Mouse (Mus musculus) forebrain, embryonic 16.5 days (tissue): Measurements from ENCODE around the gene Unc80. TPM values are rescaled to one million over a fixed set of nuclear protein-coding genes. Genes with fewer than 3 reads are reported as not detected.

Experiments
- ATAC-seq: fragments of 200-750 bp; cut with Nextera tagmentation; 2 replicates; pipeline ENCODE4 v1.8.0; 2017; ENCODE audit warnings: mild to moderate bottlenecking, moderate library complexity
- H3K27ac ChIP-seq: fragments of 300-500 bp; sonication (generic); 2 replicates; pipeline ENCODE4 v1.5.1; 2014; ENCODE audit warnings: low read length, control low read depth
- H3K27me3 ChIP-seq: fragments of 300-500 bp; sonication (generic); replicated peaks from 2 replicates; pipeline ENCODE4 v1.6.1; 2014; ENCODE audit warnings: low read length; ENCODE audit not compliant: control insufficient read depth, insufficient read depth
- H3K36me3 ChIP-seq: fragments of 300-500 bp; sonication (generic); 2 replicates; pipeline ENCODE4 v1.6.1; 2014; ENCODE audit not compliant: control insufficient read depth, insufficient read depth
- H3K4me1 ChIP-seq: fragments of 300-500 bp; sonication (generic); replicated peaks from 2 replicates; pipeline ENCODE4 v1.6.1; 2014; ENCODE audit warnings: low read length; ENCODE audit not compliant: control insufficient read depth, insufficient read depth
- H3K4me2 ChIP-seq: fragments of 300-500 bp; sonication (generic); 2 replicates; pipeline ENCODE4 v1.6.1; 2014; ENCODE audit warnings: mild to moderate bottlenecking, low read length, control low read depth
- H3K4me3 ChIP-seq: fragments of 300-500 bp; sonication (generic); replicated peaks from 2 replicates; pipeline ENCODE4 v1.5.1; 2014; ENCODE audit warnings: mild to moderate bottlenecking, low read length, control low read depth
- H3K9ac ChIP-seq: fragments of 300-500 bp; sonication (generic); replicated peaks from 2 replicates; pipeline ENCODE4 v1.6.1; 2014; ENCODE audit warnings: low read depth, low read length, control low read depth
- H3K9me3 ChIP-seq: fragments of 300-500 bp; sonication (generic); 2 replicates; pipeline ENCODE4 v1.6.1; 2016; ENCODE audit warnings: low read length; ENCODE audit not compliant: control insufficient read depth
- WGBS: fragments of 180-500 bp; shearing (Covaris S2); extraction: QIAGEN DNeasy Blood & Tissue Kit; methylation state at CpG from one replicate; pipeline ENCODE4 v1.1.7; 2014; 5-methylcytosine and 5-hydroxymethylcytosine counted together
- polyA plus RNA-seq: library from polyadenylated mRNA; unstranded; fragments of >200 nt; fragmentation: Nextera tagmentation; extraction: Ambion mirVana; gene quantifications from 2 replicates; pipeline ENCODE4 v1.2.1, GENCODE M21; 2015

The Unc80 gene
- polyA plus RNA-seq, 1 experiment from 2014 or later: 4.6 TPM

GRCm38 (mm10) chr1:66459394-66459793 lies 8.8 kb upstream of the Unc80 start:
- Histone ChIP-seq H3K9ac (no peak overlapping the region), H3K36me3 (no peaks in the 10 kb centered on the region)

GRCm38 (mm10) chr1:66460850-66461249 lies 7.3 kb upstream of the Unc80 start:
- H3K36me3 ChIP-seq: no peaks in the 10 kb centered on the region
- H3K27ac ChIP-seq: no peak overlapping the region
- no peaks in the 10 kb centered on the region for H3K9me3 ChIP-seq
- whole genome bisulfite sequencing: 73% methylated on average over 4 of the region's 4 CpGs
- H3K4me1 ChIP-seq: no peaks in the 10 kb centered on the region
- H3K4me3 ChIP-seq: no peak overlapping the region
- H3K27me3 ChIP-seq: no peaks in the 10 kb centered on the region
- no peak overlapping the region for H3K4me2 ChIP-seq
- ATAC-seq: no peak
- no peak overlapping the region for H3K9ac ChIP-seq

More at GRCm38 (mm10) chr1:66459394-66459793, 8.8 kb upstream of the Unc80 start:
- no peak for ATAC-seq
- H3K4me1 ChIP-seq: no peaks in the 10 kb centered on the region
- WGBS: 78% methylated on average over 3 of the region's 3 CpGs
- H3K27ac ChIP-seq: no peak overlapping the region
- H3K4me3 ChIP-seq: no peak overlapping the region
- no peaks in the 10 kb centered on the region for H3K27me3 ChIP-seq
- H3K9me3 ChIP-seq: peaks cover 3% of the 10 kb centered on the region; the same call in 1 of the 2 replicates
- H3K4me2 ChIP-seq: no peak overlapping the region

GRCm38 (mm10) chr1:66468704-66469020 lies 495 bp downstream of the Unc80 start:
- peak overlapping the region; percentile 75 for H3K4me2 ChIP-seq
- peak; percentile 29 for ATAC-seq
- no peak overlapping the region for H3K27ac ChIP-seq
- H3K36me3 ChIP-seq: no peaks in the 10 kb centered on the region
- no peaks in the 10 kb centered on the region for H3K9me3 ChIP-seq
- no peaks in the 10 kb centered on the region for H3K27me3 ChIP-seq
- 6% methylated on average over 3 of the region's 3 CpGs for WGBS
- H3K4me3 ChIP-seq: peak overlapping the region; percentile 68
- H3K4me1 ChIP-seq: peaks cover 6% of the 10 kb centered on the region
- H3K9ac ChIP-seq: peak overlapping the region; percentile 83

- Histone ChIP-seq H3K9ac (no peak overlapping the region), H3K4me3 (no peak overlapping the region), H3K9me3 (no peaks in the 10 kb centered on the region), H3K27me3 (no peaks in the 10 kb centered on the region), H3K36me3 (no peaks in the 10 kb centered on the region), H3K4me1 (no peaks in the 10 kb centered on the region), H3K4me2 (no peak overlapping the region), H3K27ac (no peak overlapping the region)
- ATAC-seq: no peak
- 75% methylated on average over 3 of the region's 3 CpGs for WGBS
These were observed 14.6 kb downstream of the Unc80 start for GRCm38 (mm10) chr1:66482751-66483150.

GRCm38 (mm10) chr1:66493064-66493463 lies 24.9 kb downstream of the Unc80 start:
- no peak overlapping the region for H3K9ac ChIP-seq
- H3K36me3 ChIP-seq: no peaks in the 10 kb centered on the region
- H3K4me2 ChIP-seq: no peak overlapping the region
- H3K9me3 ChIP-seq: no peaks in the 10 kb centered on the region
- ATAC-seq: no peak
- no peaks in the 10 kb centered on the region for H3K27me3 ChIP-seq
- no peak overlapping the region for H3K4me3 ChIP-seq
- H3K27ac ChIP-seq: no peak overlapping the region
- 34% methylated on average over 6 of the region's 6 CpGs for WGBS
- no peaks in the 10 kb centered on the region for H3K4me1 ChIP-seq

- Histone ChIP-seq H3K9me3 (no peaks in the 10 kb centered on the region), H3K9ac (no peak overlapping the region), H3K36me3 (no peaks in the 10 kb centered on the region), H3K4me2 (no peak overlapping the region), H3K4me3 (no peak overlapping the region), H3K27me3 (no peaks in the 10 kb centered on the region), H3K27ac (no peak overlapping the region), H3K4me1 (no peaks in the 10 kb centered on the region)
- 24% methylated on average over 3 of the region's 3 CpGs for WGBS
- ATAC-seq: peak; percentile 72; the same call in 1 of the 2 replicates
These were observed 27.3 kb downstream of the Unc80 start for GRCm38 (mm10) chr1:66495310-66496012.

GRCm38 (mm10) chr1:66550812-66551211 lies 82.6 kb downstream of the Unc80 start:
- no peaks in the 10 kb centered on the region for H3K4me1 ChIP-seq
- WGBS: 93% methylated on average over 3 of the region's 3 CpGs
- no peak overlapping the region for H3K27ac ChIP-seq
- H3K9ac ChIP-seq: no peak overlapping the region
- no peaks in the 10 kb centered on the region for H3K27me3 ChIP-seq
- no peak for ATAC-seq
- no peaks in the 10 kb centered on the region for H3K9me3 ChIP-seq
- H3K36me3 ChIP-seq: no peaks in the 10 kb centered on the region
- no peak overlapping the region for H3K4me3 ChIP-seq
- H3K4me2 ChIP-seq: no peak overlapping the region

- 81% methylated on average over 5 of the region's 5 CpGs for WGBS
- no peak overlapping the region for H3K4me2 ChIP-seq
These were observed 84.3 kb downstream of the Unc80 start for GRCm38 (mm10) chr1:66552396-66552966.

GRCm38 (mm10) chr1:66561636-66562270 lies 93.6 kb downstream of the Unc80 start:
- Histone ChIP-seq H3K4me3 (no peak overlapping the region), H3K36me3 (no peaks in the 10 kb centered on the region), H3K27me3 (no peaks in the 10 kb centered on the region), H3K9me3 (no peaks in the 10 kb centered on the region), H3K4me1 (no peaks in the 10 kb centered on the region), H3K4me2 (no peak overlapping the region), H3K9ac (no peak overlapping the region), H3K27ac (no peak overlapping the region)
- 86% methylated on average over 1 of the region's 1 CpGs for WGBS
- ATAC-seq: no peak

More at GRCm38 (mm10) chr1:66552396-66552966, 84.3 kb downstream of the Unc80 start:
- no peaks in the 10 kb centered on the region for H3K27me3 ChIP-seq
- H3K9ac ChIP-seq: no peak overlapping the region
- no peaks in the 10 kb centered on the region for H3K9me3 ChIP-seq
- H3K27ac ChIP-seq: no peak overlapping the region
- no peak overlapping the region for H3K4me3 ChIP-seq
- no peaks in the 10 kb centered on the region for H3K36me3 ChIP-seq
- no peak for ATAC-seq
- no peaks in the 10 kb centered on the region for H3K4me1 ChIP-seq
